Mouse (Mus musculus) neutrophil, adult 65 days (primary cell): ENCODE results near the gene Rpl36a. TPM values are rescaled to one million over a fixed set of nuclear protein-coding genes. Genes with fewer than 3 reads are reported as not detected.

Source experiments
- total RNA-seq: library from RNA; stranded (reverse); gene quantifications from 2 replicates; pipeline ENCODE4 v1.2.4, GENCODE M21; 2023

Gene Rpl36a
- total RNA-seq: 94.9 and 96.7 TPM in 2 replicates

DNA sequence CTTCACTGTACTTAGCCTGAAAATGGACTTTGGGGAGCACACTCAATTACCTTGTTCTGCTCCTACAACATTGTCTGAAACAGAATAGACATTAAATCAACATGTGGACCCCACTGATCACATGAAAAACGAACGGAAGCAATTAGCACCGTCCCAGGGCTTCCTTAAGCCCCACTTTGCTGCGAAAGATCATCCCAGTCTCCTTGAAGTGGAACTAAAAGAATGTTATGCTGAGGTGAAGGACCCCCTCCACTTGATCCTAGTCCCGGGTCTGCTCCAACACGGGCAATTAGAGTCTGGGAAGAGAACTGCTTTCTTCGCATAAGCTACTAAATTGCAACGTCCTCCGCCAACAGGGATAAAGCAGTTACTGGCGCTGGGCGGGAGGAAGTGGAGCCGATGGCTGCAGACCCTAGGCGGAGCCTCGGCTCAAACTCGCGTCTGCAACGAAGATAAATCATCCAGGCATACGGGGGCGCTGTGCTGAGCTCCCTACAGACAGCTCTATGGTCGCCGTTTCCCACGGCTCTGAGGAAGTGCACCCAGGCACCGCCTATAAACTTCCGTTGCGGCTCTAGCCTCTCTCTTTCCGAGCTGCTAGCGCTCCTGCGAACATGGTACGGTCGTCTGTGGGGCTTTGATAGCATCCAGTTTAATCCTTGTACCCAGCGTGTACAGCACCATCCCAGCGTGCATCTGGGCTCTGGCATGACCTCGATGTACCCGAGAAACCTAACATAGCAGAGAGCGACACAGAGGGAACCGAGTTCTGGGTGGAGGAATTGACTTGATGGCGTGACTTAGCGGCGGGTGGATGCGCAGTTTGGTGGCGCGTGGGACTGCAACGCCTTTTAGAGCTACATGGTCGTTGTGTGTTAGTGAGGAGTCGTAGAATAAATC lies at the start of gene Rpl36a:
Rpl36a (plus strand) TSS at position 552 of the 900 bp plus-strand sequence.

GRCm38 (mm10) chrX:134541145-134541954 lies 44.1 kb upstream of the Rpl36a start, which contains the start of gene Timm8a1:
Gene Timm8a1, minus strand, starts transcription at chrX:134541865.

DNA sequence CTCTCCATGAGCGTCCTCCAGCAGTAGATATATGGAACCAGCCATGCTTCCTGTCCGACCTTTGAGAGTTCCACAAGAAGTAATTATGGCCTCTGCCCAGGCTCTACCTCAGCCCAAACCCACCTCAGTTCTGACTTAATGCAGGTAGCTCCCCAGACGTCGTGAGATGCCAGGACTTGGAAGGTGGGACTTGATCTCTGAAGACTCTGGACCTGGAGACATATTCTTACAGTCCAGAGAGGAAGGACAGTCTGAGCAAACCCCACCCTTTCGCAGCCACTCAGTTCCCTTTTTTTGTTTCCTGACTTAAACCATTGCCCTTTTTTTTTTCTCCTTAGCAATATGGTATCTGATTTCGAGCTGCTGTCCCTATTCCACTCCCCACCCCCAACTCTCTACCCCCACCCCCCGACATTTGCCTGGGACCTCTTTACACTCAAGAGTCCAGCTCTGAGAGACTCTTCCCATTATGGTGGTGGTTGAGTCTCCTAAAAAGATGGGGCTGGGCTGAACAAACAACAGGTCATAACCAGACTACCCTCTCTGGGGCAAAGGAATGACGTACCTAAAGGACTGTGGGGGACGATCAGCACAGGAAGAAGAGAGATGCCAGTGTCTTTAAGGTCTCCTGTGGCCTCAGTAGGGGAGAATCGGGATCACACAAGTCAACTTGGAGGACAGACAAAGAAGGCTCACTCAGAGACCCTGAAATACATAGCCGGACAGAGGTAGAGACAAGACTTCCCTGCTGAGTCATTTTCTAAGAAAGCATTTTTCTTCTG lies 2.4 kb upstream of the Rpl36a start, which contains the start of gene Btk:
Btk (minus strand) TSS at position 683 of the 782 bp plus-strand sequence.

DNA sequence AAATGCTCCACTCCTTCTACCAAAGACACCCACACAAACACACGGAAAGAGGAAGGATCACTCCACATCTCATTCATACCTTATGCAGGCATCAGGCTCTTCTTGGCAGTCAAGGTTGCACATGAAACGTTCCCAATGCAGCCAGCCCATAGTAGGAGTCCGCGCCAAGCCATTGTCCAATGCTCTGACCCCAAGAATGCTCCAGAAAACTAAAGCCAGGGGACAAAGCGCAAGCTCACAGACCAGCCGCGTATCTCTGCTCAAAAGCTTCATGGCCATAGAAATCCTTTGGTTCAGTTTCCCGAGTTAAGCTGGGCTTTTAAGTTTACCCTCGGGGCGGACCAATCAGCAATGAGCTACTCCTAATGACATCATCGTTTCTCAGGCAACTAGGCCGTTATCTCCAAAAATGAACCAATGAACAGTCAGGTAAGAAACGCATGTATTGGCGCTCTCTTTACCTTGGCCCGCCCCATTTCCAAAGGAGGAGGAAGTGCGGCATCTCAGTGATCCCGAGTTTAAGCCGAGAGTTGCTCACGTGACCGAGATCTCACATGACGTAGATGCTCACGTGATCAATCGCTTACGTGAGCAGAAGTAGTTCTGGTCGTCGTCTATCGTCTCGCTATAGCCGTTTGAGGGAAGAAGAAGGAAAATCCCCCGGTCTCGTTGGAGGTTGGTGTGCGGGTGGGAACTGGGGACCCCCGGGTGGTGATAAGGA lies 15.4 kb downstream of the Rpl36a start, which contains the start of the genes Gla and Hnrnph2:
Gla (minus strand) TSS at position 467 of the 721 bp plus-strand sequence.
Hnrnph2 (plus strand) TSS at position 521 of the 721 bp plus-strand sequence.

Other genes with a start within 250 kb of the Rpl36a start
- gene Drp2, start 181.1 kb upstream of the Rpl36a start, total RNA-seq: 0.19 and 0.25 TPM in 2 replicates
- gene Taf7l, start 109.2 kb upstream of the Rpl36a start, total RNA-seq: not detected in 2 replicates
- 8.4 and 9.0 TPM in 2 replicates for gene Timm8a1, start 43.8 kb upstream of the Rpl36a start, total RNA-seq
- gene Btk, start 2.1 kb upstream of the Rpl36a start, total RNA-seq: 58.4 and 65.8 TPM in 2 replicates
- 102 and 112 TPM in 2 replicates for gene Gla, start 15.5 kb downstream of the Rpl36a start, total RNA-seq
- gene Hnrnph2, start 15.5 kb downstream of the Rpl36a start, total RNA-seq: 94.7 and 111 TPM in 2 replicates
- gene Armcx4, start 100.9 kb downstream of the Rpl36a start, total RNA-seq: 0.36 and 0.38 TPM in 2 replicates
- gene Armcx1, start 132.3 kb downstream of the Rpl36a start, total RNA-seq: not detected in 2 replicates
- 0.45 TPM in 1 of 2 replicates, not detected in the other for gene Armcx6, start 165.8 kb downstream of the Rpl36a start, total RNA-seq
- gene Armcx3, start 170.9 kb downstream of the Rpl36a start, total RNA-seq: 5.0 and 8.0 TPM in 2 replicates
- gene Armcx2, start 223.6 kb downstream of the Rpl36a start, total RNA-seq: 1.8 and 2.7 TPM in 2 replicates